Comparison of ENCODE assay signal across 7 mouse cellular contexts in genomic region chr14:104467966-104468622, GRCm38 (mm10). TPM values are rescaled to one million over a fixed set of nuclear protein-coding genes. Genes with fewer than 3 reads are reported as not detected.
DNase-seq lines count a peak whose midpoint lies in the region; ATAC-seq and TF ChIP-seq lines count a peak whose summit lies in the region.

Gene Pou4f1 (minus strand): TSS chr14:104467999.

- H3K4me2 ChIP-seq in CH12.LX (ENCODE audit: insufficient read depth, low read depth, poor library complexity, severe bottlenecking) (peak within 1 kb of the TSS; percentile 78), myocyte (ENCODE audit: low read depth) (peak within 1 kb of the TSS; percentile 78)
- H3K4me2 ChIP-seq in embryonic facial prominence, embryonic 15.5 days (replicated peaks) = peak within 1 kb of the TSS; percentile 86
- peak within 1 kb of the TSS; percentile 68 for H3K4me2 ChIP-seq in hindbrain, embryonic 11.5 days (replicated peaks; ENCODE audit: low read depth, low read length)
- peak within 1 kb of the TSS; percentile 83 for H3K4me2 ChIP-seq in liver, embryonic 11.5 days

- peak; percentile 80 for ATAC-seq in embryonic facial prominence, embryonic 15.5 days (ENCODE audit: insufficient number of reproducible peaks, low FRiP score, low TSS enrichment, low read depth)
- ATAC-seq in hindbrain, embryonic 11.5 days (ENCODE audit: low FRiP score) = peak; percentile 91
- peak; percentile 88 for ATAC-seq in liver, embryonic 11.5 days (replicated peaks; ENCODE audit: low FRiP score)

- H3K9me3 ChIP-seq in CH12.LX (replicated peaks; ENCODE audit: low read length) = peaks cover 6% of the 10 kb centered on the region
- H3K9me3 ChIP-seq in embryonic facial prominence, embryonic 15.5 days (replicated peaks) = no peaks in the 10 kb centered on the region
- H3K9me3 ChIP-seq in hindbrain, embryonic 11.5 days (ENCODE audit: control insufficient read depth, low read length) = no peaks in the 10 kb centered on the region
- no peaks in the 10 kb centered on the region for H3K9me3 ChIP-seq in liver, embryonic 11.5 days (ENCODE audit: control insufficient read depth, low read length)

- TF ChIP-seq EP300 in CH12.LX (IDR thresholded peaks at IDR 0.05; ENCODE audit: low read length) = no peak

- TF ChIP-seq POLR2A in CH12.LX (IDR thresholded peaks at IDR 0.05; ENCODE audit: low read depth, low read length) (peak; percentile 75), myocyte (IDR thresholded peaks at IDR 0.05; ENCODE audit: insufficient read length, low read depth) (peak; percentile 53)

- H3K4me1 ChIP-seq in CH12.LX (ENCODE audit: control insufficient read depth in 1 of 2, insufficient read depth in 2 of 2) = peaks cover 5 to 8% of the 10 kb centered on the region in 2 experiments
- H3K4me1 ChIP-seq in embryonic facial prominence, embryonic 15.5 days = peaks cover 34% of the 10 kb centered on the region
- H3K4me1 ChIP-seq in hindbrain, embryonic 11.5 days (replicated peaks; ENCODE audit: control insufficient read depth, insufficient read depth, low read length) = peaks cover 10% of the 10 kb centered on the region
- H3K4me1 ChIP-seq in liver, embryonic 11.5 days (replicated peaks; ENCODE audit: control insufficient read depth, insufficient read depth, low read length) = peaks cover 4% of the 10 kb centered on the region

- TF ChIP-seq RAD21 in CH12.LX (IDR thresholded peaks at IDR 0.05; ENCODE audit: low read depth, low read length) = no peak

- H3K79me2 ChIP-seq in CH12.LX (replicated peaks; ENCODE audit: control insufficient read depth, extremely low read depth, insufficient read depth, poor library complexity, severe bottlenecking) (no peaks in the 10 kb centered on the region), myocyte (ENCODE audit: control insufficient read depth, insufficient read depth) (no peaks in the 10 kb centered on the region)

- H3K27me3 ChIP-seq in CH12.LX (replicated peaks) (peaks cover 23% of the 10 kb centered on the region), myocyte (ENCODE audit: control insufficient read depth, insufficient read depth, insufficient read length) (peaks cover 36% of the 10 kb centered on the region)
- peaks cover 97% of the 10 kb centered on the region for H3K27me3 ChIP-seq in embryonic facial prominence, embryonic 15.5 days
- peaks cover 74% of the 10 kb centered on the region for H3K27me3 ChIP-seq in hindbrain, embryonic 11.5 days (ENCODE audit: control insufficient read depth, insufficient read depth, low read length)
- peaks cover 96% of the 10 kb centered on the region for H3K27me3 ChIP-seq in liver, embryonic 11.5 days (replicated peaks; ENCODE audit: control insufficient read depth, insufficient read depth, low read length)

- peak within 1 kb of the TSS; percentile 16; the same call in 1 of the 2 replicates for H3K27ac ChIP-seq in CH12.LX (ENCODE audit: insufficient read depth, low read depth)
- no peak within 1 kb of the TSS for H3K27ac ChIP-seq in embryonic facial prominence, embryonic 15.5 days (replicated peaks)
- peak within 1 kb of the TSS; percentile 70 for H3K27ac ChIP-seq in hindbrain, embryonic 11.5 days (ENCODE audit: low read depth, low read length)
- no peak within 1 kb of the TSS for H3K27ac ChIP-seq in liver, embryonic 11.5 days (ENCODE audit: low read depth, low read length)

- H3K4me3 ChIP-seq in CH12.LX (replicated peaks in 1 of 3; ENCODE audit: low read depth in 2 of 3, low read length in 2 of 3, poor library complexity in 1 of 3) (peak within 1 kb of the TSS; percentile 53 to 90 (median 66)), myocyte (peak within 1 kb of the TSS; percentile 18)
- peak within 1 kb of the TSS; percentile 53 for H3K4me3 ChIP-seq in embryonic facial prominence, embryonic 15.5 days (replicated peaks)
- peak within 1 kb of the TSS; percentile 46 for H3K4me3 ChIP-seq in hindbrain, embryonic 11.5 days (ENCODE audit: low read depth, low read length)
- peak within 1 kb of the TSS; percentile 60 for H3K4me3 ChIP-seq in liver, embryonic 11.5 days (ENCODE audit: low read depth, low read length)

- TF ChIP-seq CTCF in CH12.LX (conservative IDR thresholded peaks at IDR 0.05 in 1 of 2, IDR thresholded peaks at IDR 0.05 in 1 of 2; ENCODE audit: low read depth in 2 of 2, low read length in 2 of 2) = no peak

- WGBS in embryonic facial prominence, embryonic 15.5 days = under 1% methylated on average over 51 of the region's 62 CpGs
- WGBS in hindbrain, embryonic 11.5 days = under 1% methylated on average over 56 of the region's 62 CpGs
- 1% methylated on average over 62 of the region's 62 CpGs for WGBS in liver, embryonic 11.5 days

- H3ac ChIP-seq in myocyte (ENCODE audit: control insufficient read depth, insufficient read length) = peak within 1 kb of the TSS; percentile 52

- peak within 1 kb of the TSS; percentile 81 for H3K9ac ChIP-seq in CH12.LX (ENCODE audit: insufficient read depth, low read depth)
- H3K9ac ChIP-seq in embryonic facial prominence, embryonic 15.5 days = no peak within 1 kb of the TSS
- H3K9ac ChIP-seq in hindbrain, embryonic 11.5 days (ENCODE audit: low read depth, low read length) = peak within 1 kb of the TSS; percentile 64
- H3K9ac ChIP-seq in liver, embryonic 11.5 days (ENCODE audit: low read depth, low read length) = no peak within 1 kb of the TSS; the same call in 1 of the 2 replicates

- in situ Hi-C loops in CH12.LX (cut with MboI; ENCODE audit: low pct_ligation_motif_present, low pct_unique_long_range_greater_than_20kb, low sequenced_read_pairs) = no loop called here

- dilution Hi-C loops in CH12.LX (cut with MboI; ENCODE audit: extremely low pct_ligation_motif_present, extremely low pct_unique_long_range_greater_than_20kb, low sequenced_read_pairs) = no loop called here

- peaks cover 0 to 13% of the 10 kb centered on the region in 2 experiments for H3K36me3 ChIP-seq in CH12.LX (replicated peaks in 1 of 2; ENCODE audit: control insufficient read depth in 1 of 2, insufficient read depth in 1 of 2, low read length in 1 of 2)
- no peaks in the 10 kb centered on the region for H3K36me3 ChIP-seq in embryonic facial prominence, embryonic 15.5 days
- H3K36me3 ChIP-seq in hindbrain, embryonic 11.5 days (ENCODE audit: control insufficient read depth, insufficient read depth, low read length) = no peaks in the 10 kb centered on the region
- no peaks in the 10 kb centered on the region for H3K36me3 ChIP-seq in liver, embryonic 11.5 days (ENCODE audit: control insufficient read depth, insufficient read depth, low read length)
- no peaks in the 10 kb centered on the region for H3K36me3 ChIP-seq in myocyte (ENCODE audit: control insufficient read depth, insufficient read depth)

- DNase-seq in CH12.LX (ENCODE audit: extremely low read depth) (peak; percentile 71), MN1 (ENCODE audit: low spot score) (peak; percentile 90)
- DNase-seq in hindbrain, embryonic 11.5 days (ENCODE audit: low spot score) = peak; percentile 87
- DNase-seq in liver, embryonic 11.5 days (ENCODE audit: low spot score) = no peak
- DNase-seq in thymus, postnatal 4 days = peak; percentile 86

TF ChIP-seq in CH12.LX, 34 proteins besides CTCF, POLR2A, EP300 and RAD21 (continues in another document):
- TF ChIP-seq ZMIZ1 (IDR thresholded peaks at IDR 0.05; ENCODE audit: low read depth, low read length) (peak; percentile 64), SIN3A (IDR thresholded peaks at IDR 0.05; ENCODE audit: low read length) (no peak), PAX5 (IDR thresholded peaks at IDR 0.05; ENCODE audit: low read length) (no peak), ZNF384 (IDR thresholded peaks at IDR 0.05; ENCODE audit: low read depth, low read length) (no peak), NRF1 (IDR thresholded peaks at IDR 0.05; ENCODE audit: low read depth, low read length) (peak; percentile 59), TCF12 (IDR thresholded peaks at IDR 0.05; ENCODE audit: low read depth, low read length) (peak; percentile 68; the same call in 1 of the 2 replicates), CHD1 (IDR thresholded peaks at IDR 0.05; ENCODE audit: low read depth, low read length) (no peak), POLR2AphosphoS2 (IDR thresholded peaks at IDR 0.05; ENCODE audit: low read depth, low read length) (no peak), IRF4 (IDR thresholded peaks at IDR 0.05; ENCODE audit: low read depth, low read length) (no peak), TBP (conservative IDR thresholded peaks at IDR 0.05; ENCODE audit: low read depth, low read length) (0 out of 2 replicates have a peak, but pooled peaks have one; percentile 22), NELFE (IDR thresholded peaks at IDR 0.05; ENCODE audit: low read depth, low read length) (peak; percentile 64), MEF2A (IDR thresholded peaks at IDR 0.05; ENCODE audit: borderline replicate concordance, low read depth, low read length) (no peak), HCFC1 (IDR thresholded peaks at IDR 0.05; ENCODE audit: low read depth, low read length) (no peak)

TF ChIP-seq in myocyte, 11 proteins besides CTCF, POLR2A, EP300 and RAD21:
- no peak for TF ChIP-seq POLR2AphosphoS2 (IDR thresholded peaks at IDR 0.05; ENCODE audit: insufficient read length, low read depth)
- TF ChIP-seq MYOG (IDR thresholded peaks at IDR 0.05; ENCODE audit: control insufficient read depth in 1 of 3, insufficient read depth in 1 of 3, insufficient read length in 2 of 3, low read depth in 2 of 3) = peak in 2 of 3 experiments; percentile 59 to 64
- peak; percentile 69 for TF ChIP-seq TCF3 (IDR thresholded peaks at IDR 0.05; ENCODE audit: insufficient read length, low read depth)
- peak; percentile 20 for TF ChIP-seq TCF12 (IDR thresholded peaks at IDR 0.05; ENCODE audit: insufficient read depth, poor library complexity, severe bottlenecking)
- TF ChIP-seq MYOD1 (IDR thresholded peaks at IDR 0.05; ENCODE audit: control insufficient read depth in 1 of 3, insufficient read length in 2 of 3, low read depth in 2 of 3) = peak in 2 of 3 experiments; percentile 93 to 94
- no peak for TF ChIP-seq E2F4 (IDR thresholded peaks at IDR 0.05; ENCODE audit: insufficient read depth)

RNA-seq across cellular contexts. Expression of gene Pou4f1, which starts in this region (rescaled TPM):
- total RNA-seq in CH12.LX (2012; rRNA removed) (1.1 and 1.9 TPM in 2 replicates), CH12.LX (2014; rRNA removed) (1.5 and 1.7 TPM in 2 replicates)
- polyA plus RNA-seq in CH12.LX (2012; ENCODE audit: insufficient read length, low read depth) (4.2 and 5.3 TPM in 2 replicates), myocyte (2012; fragmentation: generic; extraction: Trizol) (0.83 TPM)
- 0.75 and 1.1 TPM in 2 replicates for polyA plus RNA-seq in embryonic facial prominence, embryonic 15.5 days (2015; fragmentation: Nextera tagmentation; extraction: Ambion mirVana)
- 56.5 and 71.1 TPM in 2 replicates for polyA plus RNA-seq in hindbrain, embryonic 11.5 days (2014; fragmentation: Nextera tagmentation; extraction: Ambion mirVana)
- polyA plus RNA-seq in liver, embryonic 11.5 days (2014; fragmentation: Nextera tagmentation; extraction: Ambion mirVana) = 0.23 and 0.40 TPM in 2 replicates

Comparison
In these comparisons a context has a peak if more than half of its experiments do, and no peak if none do; other contexts are left out.
1. Peak in ATAC-seq, H3K4me3 ChIP-seq and H3K4me2 ChIP-seq in liver, embryonic 11.5 days; RNA of the gene not detected or under 1 TPM.
2. H3K27ac ChIP-seq: peak in CH12.LX (single experiment) and hindbrain, embryonic 11.5 days (single experiment); none in embryonic facial prominence, embryonic 15.5 days (single experiment) and liver, embryonic 11.5 days (single experiment).
3. H3K9ac ChIP-seq: peak in CH12.LX (single experiment) and hindbrain, embryonic 11.5 days (single experiment); none in embryonic facial prominence, embryonic 15.5 days (single experiment) and liver, embryonic 11.5 days (single experiment).
4. Peak in every context shown above with its lines, with median percentiles within 50 percentile points of each other: H3K4me2 ChIP-seq, H3K4me3 ChIP-seq and ATAC-seq.